Mouse (Mus musculus): Measurements from ENCODE around the gene Ate1. TPM values are rescaled to one million over a fixed set of nuclear protein-coding genes. Genes with fewer than 3 reads are reported as not detected.
A peak's percentile ranks its signal among the peaks of the same experiment; 100 is the strongest.

Gene Ate1
- polyA plus RNA-seq, 1 experiment: 9.0 TPM

- Histone ChIP-seq H3K27ac (ENCODE audit: control insufficient read depth, insufficient read depth, low read length) (no peak overlapping the region), H3K27me3 (ENCODE audit: control insufficient read depth, insufficient read depth, low read length) (no peaks in the 10 kb centered on the region), H3K36me3 (ENCODE audit: control insufficient read depth, insufficient read depth, low read length) (no peaks in the 10 kb centered on the region), H3K4me3 (ENCODE audit: control insufficient read depth, insufficient read depth, low read length) (no peak overlapping the region), H3K4me1 (replicated peaks; ENCODE audit: control insufficient read depth, insufficient read depth, low read length) (no peaks in the 10 kb centered on the region; the same call in 1 of the 2 replicates)
- WGBS: 93% methylated on average over 4 of the region's 4 CpGs
- no peak for DNase-seq
- TF ChIP-seq CTCF (IDR thresholded peaks at IDR 0.05; ENCODE audit: borderline replicate concordance, control insufficient read depth, extremely low read depth, insufficient read depth, low read length, poor library complexity) (no peak), POLR2A (IDR thresholded peaks at IDR 0.05; ENCODE audit: control insufficient read depth, extremely low read depth, insufficient read depth, low read length, poor library complexity) (no peak)
Observed at GRCm38 (mm10) chr7:130558592-130558991, 38.4 kb upstream of the Ate1 start.

- no peak overlapping the region for H3K27ac ChIP-seq (ENCODE audit: control insufficient read depth, insufficient read depth, low read length)
- 82% methylated on average over 5 of the region's 5 CpGs for WGBS
- H3K27me3 ChIP-seq (ENCODE audit: control insufficient read depth, insufficient read depth, low read length): no peaks in the 10 kb centered on the region
- H3K4me1 ChIP-seq (replicated peaks; ENCODE audit: control insufficient read depth, insufficient read depth, low read length): no peaks in the 10 kb centered on the region
- DNase-seq: no peak
- H3K4me3 ChIP-seq (ENCODE audit: control insufficient read depth, insufficient read depth, low read length): no peak overlapping the region
- no peak for TF ChIP-seq POLR2A (IDR thresholded peaks at IDR 0.05; ENCODE audit: control insufficient read depth, extremely low read depth, insufficient read depth, low read length, poor library complexity)
- TF ChIP-seq CTCF (IDR thresholded peaks at IDR 0.05; ENCODE audit: borderline replicate concordance, control insufficient read depth, extremely low read depth, insufficient read depth, low read length, poor library complexity): no peak
- no peaks in the 10 kb centered on the region for H3K36me3 ChIP-seq (ENCODE audit: control insufficient read depth, insufficient read depth, low read length)
Observed at GRCm38 (mm10) chr7:130555597-130555996, 35.4 kb upstream of the Ate1 start.

- H3K4me3 ChIP-seq (ENCODE audit: control insufficient read depth, insufficient read depth, low read length): no peak overlapping the region
- DNase-seq: no peak
- no peaks in the 10 kb centered on the region for H3K27me3 ChIP-seq (ENCODE audit: control insufficient read depth, insufficient read depth, low read length)
- no peaks in the 10 kb centered on the region for H3K36me3 ChIP-seq (ENCODE audit: control insufficient read depth, insufficient read depth, low read length)
- no peak overlapping the region for H3K27ac ChIP-seq (ENCODE audit: control insufficient read depth, insufficient read depth, low read length)
- no peaks in the 10 kb centered on the region for H3K4me1 ChIP-seq (replicated peaks; ENCODE audit: control insufficient read depth, insufficient read depth, low read length)
- TF ChIP-seq POLR2A (IDR thresholded peaks at IDR 0.05; ENCODE audit: control insufficient read depth, extremely low read depth, insufficient read depth, low read length, poor library complexity) (no peak), CTCF (IDR thresholded peaks at IDR 0.05; ENCODE audit: borderline replicate concordance, control insufficient read depth, extremely low read depth, insufficient read depth, low read length, poor library complexity) (no peak)
- 89% methylated on average over 4 of the region's 4 CpGs for WGBS
Observed at GRCm38 (mm10) chr7:130553321-130553720, 33.2 kb upstream of the Ate1 start.

GRCm38 (mm10) chr7:130552780-130553179 is 32.6 kb upstream of the Ate1 start:
- DNase-seq: no peak
- 79% methylated on average over 5 of the region's 5 CpGs for WGBS
- TF ChIP-seq POLR2A (IDR thresholded peaks at IDR 0.05; ENCODE audit: control insufficient read depth, extremely low read depth, insufficient read depth, low read length, poor library complexity) (no peak), CTCF (IDR thresholded peaks at IDR 0.05; ENCODE audit: borderline replicate concordance, control insufficient read depth, extremely low read depth, insufficient read depth, low read length, poor library complexity) (no peak)
- no peaks in the 10 kb centered on the region for H3K27me3 ChIP-seq (ENCODE audit: control insufficient read depth, insufficient read depth, low read length)
- H3K4me1 ChIP-seq (replicated peaks; ENCODE audit: control insufficient read depth, insufficient read depth, low read length): no peaks in the 10 kb centered on the region
- H3K36me3 ChIP-seq (ENCODE audit: control insufficient read depth, insufficient read depth, low read length): no peaks in the 10 kb centered on the region
- no peak overlapping the region for H3K4me3 ChIP-seq (ENCODE audit: control insufficient read depth, insufficient read depth, low read length)
- H3K27ac ChIP-seq (ENCODE audit: control insufficient read depth, insufficient read depth, low read length): no peak overlapping the region

GRCm38 (mm10) chr7:130547635-130548175 is 27.5 kb upstream of the Ate1 start:
- no peak for DNase-seq
- 69% methylated on average over 12 of the region's 12 CpGs for WGBS
- Histone ChIP-seq H3K4me3 (ENCODE audit: control insufficient read depth, insufficient read depth, low read length) (no peak overlapping the region), H3K36me3 (ENCODE audit: control insufficient read depth, insufficient read depth, low read length) (0 out of 2 replicates have a peak, but pooled peaks cover 2% of the 10 kb centered on the region), H3K4me1 (replicated peaks; ENCODE audit: control insufficient read depth, insufficient read depth, low read length) (peaks cover 3% of the 10 kb centered on the region; the same call in 1 of the 2 replicates), H3K27ac (ENCODE audit: control insufficient read depth, insufficient read depth, low read length) (no peak overlapping the region), H3K27me3 (ENCODE audit: control insufficient read depth, insufficient read depth, low read length) (no peaks in the 10 kb centered on the region)
- no peak for TF ChIP-seq CTCF (IDR thresholded peaks at IDR 0.05; ENCODE audit: borderline replicate concordance, control insufficient read depth, extremely low read depth, insufficient read depth, low read length, poor library complexity)
- TF ChIP-seq POLR2A (IDR thresholded peaks at IDR 0.05; ENCODE audit: control insufficient read depth, extremely low read depth, insufficient read depth, low read length, poor library complexity): no peak

GRCm38 (mm10) chr7:130546791-130547484 is 26.8 kb upstream of the Ate1 start:
- Histone ChIP-seq H3K4me3 (ENCODE audit: control insufficient read depth, insufficient read depth, low read length) (peak overlapping the region; percentile 94), H3K36me3 (ENCODE audit: control insufficient read depth, insufficient read depth, low read length) (peaks cover 8% of the 10 kb centered on the region; the same call in 1 of the 2 replicates), H3K27ac (ENCODE audit: control insufficient read depth, insufficient read depth, low read length) (peak overlapping the region; percentile 82), H3K4me1 (replicated peaks; ENCODE audit: control insufficient read depth, insufficient read depth, low read length) (peaks cover 3% of the 10 kb centered on the region; the same call in 1 of the 2 replicates), H3K27me3 (ENCODE audit: control insufficient read depth, insufficient read depth, low read length) (no peaks in the 10 kb centered on the region)
- WGBS: under 1% methylated on average over 84 of the region's 84 CpGs
- peak; percentile 94 for DNase-seq
- TF ChIP-seq CTCF (IDR thresholded peaks at IDR 0.05; ENCODE audit: borderline replicate concordance, control insufficient read depth, extremely low read depth, insufficient read depth, low read length, poor library complexity) (peak; percentile 87), POLR2A (IDR thresholded peaks at IDR 0.05; ENCODE audit: control insufficient read depth, extremely low read depth, insufficient read depth, low read length, poor library complexity) (peak; percentile 51; the same call in 1 of the 2 replicates)

All from thymus, adult 2 months (tissue).